Mouse (Mus musculus) frontal cortex, postnatal 10 days (tissue): ENCODE measurements around the gene Hist1h2bc.

Experiments used
- DNase-seq, 2 experiments: peaks; one replicate each; pipeline ENCODE4 v3.0.0; 2022; ENCODE audit warnings: low spot score in 2 of 2, mixed read lengths in 1 of 2

Hist1h2bc gene

DNA sequence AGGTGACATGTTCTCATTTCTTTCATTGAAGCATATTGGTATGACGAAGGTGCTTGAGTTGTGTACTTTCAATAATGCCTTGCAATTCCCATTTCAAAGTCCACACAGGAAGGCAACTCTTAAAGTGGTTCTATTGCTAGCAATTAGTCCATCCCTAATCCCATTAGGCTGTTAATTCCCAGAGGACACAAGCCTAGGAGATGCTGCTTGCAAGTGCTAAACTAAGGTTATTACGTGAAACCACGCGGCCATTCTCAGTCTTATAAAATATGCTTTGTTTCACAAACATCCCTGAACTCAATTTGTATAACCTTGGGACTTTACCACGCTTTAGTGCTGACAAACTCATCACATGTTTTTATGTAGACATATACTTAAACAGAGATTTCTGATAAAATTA, 53.1 kb downstream of the Hist1h2bc start:
- no peak for DNase-seq

DNA sequence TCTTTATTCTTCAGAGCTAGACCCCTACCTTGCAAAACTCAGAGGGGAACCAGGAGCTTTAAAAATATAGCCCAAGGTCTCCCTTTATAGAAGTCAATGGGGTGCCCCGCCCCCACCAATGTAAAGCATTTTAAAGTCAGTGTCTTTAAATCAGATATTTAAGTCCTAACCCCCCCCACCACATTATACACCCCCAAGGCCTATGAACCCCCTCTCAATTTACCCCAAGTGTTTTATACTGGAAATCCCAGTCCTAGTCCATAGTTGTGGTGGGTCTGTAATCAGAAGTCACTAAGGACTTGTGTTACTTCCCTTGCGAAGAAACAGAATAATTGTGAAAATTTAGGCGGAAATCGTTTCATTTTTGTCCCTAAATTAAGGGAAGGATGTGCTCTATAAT, 54.0 kb downstream of the Hist1h2bc start:
- DNase-seq, result no peak

DNA sequence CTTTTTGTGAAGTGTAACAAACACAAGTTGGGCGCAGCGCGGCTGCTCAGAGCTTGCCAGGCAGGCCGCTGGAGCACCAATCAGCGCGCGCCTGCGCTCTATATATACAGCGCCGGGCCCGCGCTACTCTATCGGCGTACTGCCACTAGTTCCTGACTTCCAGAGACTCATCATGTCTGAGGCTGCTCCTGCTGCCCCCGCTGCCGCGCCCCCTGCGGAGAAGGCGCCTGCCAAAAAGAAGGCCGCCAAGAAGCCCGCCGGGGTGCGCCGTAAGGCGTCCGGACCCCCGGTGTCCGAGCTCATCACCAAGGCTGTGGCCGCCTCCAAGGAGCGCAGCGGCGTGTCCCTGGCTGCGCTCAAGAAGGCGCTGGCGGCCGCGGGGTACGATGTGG, 54.7 kb downstream of the Hist1h2bc start, which contains the start of gene Hist1h1c:
Gene Hist1h1c, plus strand, starts transcription at position 132 of the 392 bp plus-strand sequence.
- DNase-seq, result peak; percentile 87 to 88

DNA sequence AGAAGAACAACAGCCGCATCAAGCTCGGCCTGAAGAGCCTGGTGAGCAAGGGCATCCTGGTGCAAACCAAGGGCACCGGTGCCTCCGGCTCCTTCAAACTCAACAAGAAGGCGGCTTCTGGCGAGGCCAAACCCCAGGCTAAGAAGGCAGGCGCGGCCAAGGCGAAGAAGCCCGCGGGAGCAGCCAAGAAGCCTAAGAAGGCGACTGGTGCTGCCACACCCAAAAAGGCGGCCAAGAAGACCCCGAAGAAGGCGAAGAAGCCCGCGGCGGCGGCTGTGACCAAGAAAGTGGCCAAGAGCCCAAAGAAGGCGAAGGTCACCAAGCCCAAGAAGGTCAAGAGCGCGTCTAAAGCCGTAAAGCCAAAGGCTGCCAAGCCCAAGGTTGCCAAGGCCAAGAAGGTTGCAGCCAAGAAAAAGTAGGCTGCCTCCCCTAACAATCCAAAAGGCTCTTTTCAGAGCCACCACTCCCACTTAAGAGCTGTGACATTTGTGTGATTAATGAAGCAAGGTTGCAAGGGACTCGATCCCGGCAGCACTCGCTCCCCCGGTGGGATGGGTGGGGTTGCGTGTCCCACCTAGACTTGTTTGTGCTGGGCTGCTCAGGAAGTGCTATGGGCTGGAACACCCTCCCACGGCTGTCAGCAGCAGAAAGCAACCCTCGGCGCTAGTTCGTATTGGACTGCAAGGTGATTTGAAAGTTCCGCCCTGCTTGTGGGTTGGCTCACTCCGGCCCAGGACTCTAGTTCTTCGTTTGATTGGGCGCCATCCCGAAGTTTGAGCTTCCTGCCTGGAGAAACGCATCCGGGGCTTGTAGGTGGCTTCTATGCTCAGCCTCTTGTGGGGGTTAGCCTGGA, 55.3 kb downstream of the Hist1h2bc start:
- peak; percentile 89 to 91 for DNase-seq

GRCm38 (mm10) chr13:23739922-23740252, 55.9 kb downstream of the Hist1h2bc start:
- DNase-seq, result no peak

- DNase-seq, result no peak
Measured at GRCm38 (mm10) chr13:23740256-23740840, 56.3 kb downstream of the Hist1h2bc start.

DNA sequence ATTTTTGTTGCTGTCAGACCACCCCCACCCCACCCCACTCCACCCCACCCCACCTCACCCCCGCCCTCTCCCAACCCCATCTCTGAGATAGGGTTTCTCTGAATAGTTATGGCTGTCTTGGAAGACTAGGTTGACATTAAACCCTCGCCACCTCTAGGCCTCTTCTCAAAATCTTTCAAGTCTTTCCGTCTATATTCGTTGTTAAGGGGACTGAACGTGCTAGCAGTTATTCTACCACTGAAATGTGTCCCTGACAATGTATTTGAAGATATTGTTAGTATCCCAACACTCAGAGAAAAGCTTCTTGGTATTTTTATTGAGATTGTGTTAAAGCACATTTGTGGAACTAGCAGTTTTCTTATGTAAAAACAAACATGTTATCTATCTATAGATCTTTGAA, 56.9 kb downstream of the Hist1h2bc start:
- no peak for DNase-seq

GRCm38 (mm10) chr13:23742007-23742406, 58.0 kb downstream of the Hist1h2bc start:
- no peak for DNase-seq
